Mouse (Mus musculus): ENCODE measurements around the gene Fnbp1. TPM values are rescaled to one million over a fixed set of nuclear protein-coding genes. Genes with fewer than 3 reads are reported as not detected.

The Fnbp1 gene
- polyA plus RNA-seq, 1 experiment from 2014 or later = 19.4 TPM

GRCm38 (mm10) chr2:31067696-31068245 lies 74.0 kb downstream of the Fnbp1 start:
- Histone ChIP-seq H3K36me3 (ENCODE audit: insufficient read depth, low read length) (peaks cover 9% of the 10 kb centered on the region; the same call in 1 of the 2 replicates), H3K4me2 (replicated peaks; ENCODE audit: low read depth, low read length) (no peak overlapping the region), H3K27ac (ENCODE audit: low read length) (peak overlapping the region; percentile 93), H3K4me1 (ENCODE audit: insufficient read depth, low read length) (peaks cover 27% of the 10 kb centered on the region), H3K4me3 (ENCODE audit: low read length) (no peak overlapping the region), H3K27me3 (ENCODE audit: insufficient read depth, low read length) (no peaks in the 10 kb centered on the region), H3K9ac (replicated peaks; ENCODE audit: low read length) (peak overlapping the region; percentile 51; the same call in 1 of the 2 replicates), H3K9me3 (ENCODE audit: low read length) (0 out of 2 replicates have a peak, but pooled peaks cover 6% of the 10 kb centered on the region)
- ATAC-seq (ENCODE audit: low FRiP score, low TSS enrichment) = peak; percentile 67
- WGBS = 62% methylated on average over 7 of the region's 7 CpGs

GRCm38 (mm10) chr2:31067059-31067595 lies 74.7 kb downstream of the Fnbp1 start:
- H3K9me3 ChIP-seq (ENCODE audit: low read length) = no peaks in the 10 kb centered on the region
- 0 out of 2 replicates have a peak, but pooled peaks cover 3% of the 10 kb centered on the region for H3K36me3 ChIP-seq (ENCODE audit: insufficient read depth, low read length)
- H3K4me3 ChIP-seq (ENCODE audit: low read length) = no peak overlapping the region
- H3K27ac ChIP-seq (ENCODE audit: low read length) = no peak overlapping the region
- no peak overlapping the region for H3K4me2 ChIP-seq (replicated peaks; ENCODE audit: low read depth, low read length)
- peaks cover 27% of the 10 kb centered on the region for H3K4me1 ChIP-seq (ENCODE audit: insufficient read depth, low read length)
- H3K9ac ChIP-seq (replicated peaks; ENCODE audit: low read length) = no peak overlapping the region
- no peaks in the 10 kb centered on the region for H3K27me3 ChIP-seq (ENCODE audit: insufficient read depth, low read length)
- ATAC-seq (ENCODE audit: low FRiP score, low TSS enrichment) = no peak
- 83% methylated on average over 13 of the region's 13 CpGs for whole genome bisulfite sequencing

GRCm38 (mm10) chr2:31066019-31066789 lies 75.6 kb downstream of the Fnbp1 start:
- H3K27me3 ChIP-seq (ENCODE audit: insufficient read depth, low read length) = no peaks in the 10 kb centered on the region
- H3K4me2 ChIP-seq (replicated peaks; ENCODE audit: low read depth, low read length) = no peak overlapping the region
- H3K4me1 ChIP-seq (ENCODE audit: insufficient read depth, low read length) = peaks cover 27% of the 10 kb centered on the region
- no peaks in the 10 kb centered on the region for H3K9me3 ChIP-seq (ENCODE audit: low read length)
- WGBS = 84% methylated on average over 11 of the region's 11 CpGs
- H3K36me3 ChIP-seq (ENCODE audit: insufficient read depth, low read length) = 0 out of 2 replicates have a peak, but pooled peaks cover 3% of the 10 kb centered on the region
- no peak overlapping the region for H3K27ac ChIP-seq (ENCODE audit: low read length)
- ATAC-seq (ENCODE audit: low FRiP score, low TSS enrichment) = no peak
- no peak overlapping the region for H3K9ac ChIP-seq (replicated peaks; ENCODE audit: low read length)
- H3K4me3 ChIP-seq (ENCODE audit: low read length) = no peak overlapping the region

DNA sequence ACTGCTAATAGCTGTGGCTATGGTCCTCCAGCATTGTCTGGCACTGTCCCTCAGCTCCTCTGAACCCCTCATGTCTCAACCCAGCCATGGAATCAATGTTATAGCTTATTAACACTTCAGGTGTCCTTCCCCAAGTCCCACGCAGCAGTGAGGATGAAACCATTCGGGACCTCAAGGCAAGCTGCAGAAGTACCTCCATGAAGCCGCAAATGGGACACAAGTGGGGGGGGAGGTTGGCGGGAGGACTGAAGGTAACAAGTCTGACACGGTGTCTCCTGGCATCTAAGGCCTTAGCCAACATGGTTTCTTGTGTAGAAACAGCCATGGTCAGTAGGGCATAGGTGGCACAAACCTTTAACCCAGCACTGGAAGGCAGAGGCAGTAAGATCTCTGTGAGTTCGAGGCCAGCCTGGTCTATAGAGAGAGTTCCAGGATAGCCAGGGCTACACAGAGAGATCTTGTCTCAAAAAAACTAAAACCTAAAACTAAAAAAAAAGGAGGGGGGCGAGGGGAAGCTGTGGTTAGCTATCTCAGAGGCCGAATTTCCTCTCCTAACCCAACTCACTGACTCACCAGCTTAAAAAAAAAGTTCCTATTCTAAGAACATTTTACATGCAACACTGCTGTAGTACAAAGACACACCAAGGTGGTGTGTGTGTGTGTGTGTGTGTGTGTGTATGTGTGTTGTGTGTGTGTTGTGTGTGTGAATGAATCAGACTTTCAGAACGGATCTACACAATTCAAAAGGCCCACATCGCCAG lies 79.8 kb downstream of the Fnbp1 start:
- Histone ChIP-seq H3K27ac (ENCODE audit: low read length) (no peak overlapping the region), H3K9ac (replicated peaks; ENCODE audit: low read length) (no peak overlapping the region), H3K36me3 (ENCODE audit: insufficient read depth, low read length) (peaks cover 17% of the 10 kb centered on the region), H3K9me3 (ENCODE audit: low read length) (no peaks in the 10 kb centered on the region), H3K4me1 (ENCODE audit: insufficient read depth, low read length) (0 out of 2 replicates have a peak, but pooled peaks cover 4% of the 10 kb centered on the region), H3K4me3 (ENCODE audit: low read length) (no peak overlapping the region), H3K4me2 (replicated peaks; ENCODE audit: low read depth, low read length) (no peak overlapping the region), H3K27me3 (ENCODE audit: insufficient read depth, low read length) (no peaks in the 10 kb centered on the region)
- 93% methylated on average over 10 of the region's 10 CpGs for WGBS
- no peak for ATAC-seq (ENCODE audit: low FRiP score, low TSS enrichment)

DNA sequence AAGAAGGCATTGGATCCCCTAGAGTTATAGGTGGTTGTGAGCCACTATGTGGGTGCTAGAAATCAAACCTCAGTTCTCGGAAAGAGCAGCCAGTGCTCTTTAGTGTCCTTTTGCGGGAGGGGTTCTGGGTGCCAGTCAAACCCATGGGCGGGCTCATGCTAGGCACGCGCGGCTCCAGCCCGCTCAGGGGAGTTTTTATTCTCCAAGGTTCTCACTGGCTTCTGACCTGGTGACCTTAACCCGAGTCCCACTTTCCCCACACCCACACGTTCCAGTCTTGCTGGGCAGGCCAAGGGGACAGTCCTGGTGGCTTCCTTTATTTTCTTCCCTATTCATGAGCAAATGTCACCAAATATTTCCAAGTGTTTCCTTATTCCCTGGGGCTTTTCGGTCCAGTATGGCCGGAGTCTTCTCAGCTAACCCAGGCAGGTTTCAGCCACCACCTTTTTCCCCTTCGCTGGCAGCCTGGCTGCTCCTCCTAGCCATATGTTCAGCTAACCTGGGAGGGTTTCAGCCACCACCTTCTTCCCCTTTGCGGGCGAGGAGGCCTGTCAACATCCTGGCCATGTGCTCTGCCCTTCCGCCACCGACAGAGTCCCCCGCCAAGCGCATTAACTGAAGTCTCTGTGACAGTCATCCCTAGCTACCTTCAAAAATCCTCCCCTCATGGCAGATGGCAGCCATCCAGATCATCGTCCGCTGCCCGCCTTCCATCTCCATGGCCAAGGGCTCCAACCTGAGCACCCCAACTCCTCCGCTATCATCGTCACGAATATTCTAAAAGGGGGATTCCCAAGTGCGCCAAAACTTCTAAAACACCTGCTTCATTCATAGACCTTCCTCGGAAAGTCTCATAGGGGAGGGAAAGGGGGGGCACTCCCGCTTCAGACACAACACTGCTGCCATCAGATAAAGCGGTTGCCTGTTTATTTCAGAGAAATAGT lies 80.7 kb downstream of the Fnbp1 start:
- Histone ChIP-seq H3K4me3 (ENCODE audit: low read length) (no peak overlapping the region), H3K4me1 (ENCODE audit: insufficient read depth, low read length) (no peaks in the 10 kb centered on the region), H3K27me3 (ENCODE audit: insufficient read depth, low read length) (no peaks in the 10 kb centered on the region), H3K9ac (replicated peaks; ENCODE audit: low read length) (no peak overlapping the region), H3K9me3 (ENCODE audit: low read length) (peaks cover 4% of the 10 kb centered on the region), H3K36me3 (ENCODE audit: insufficient read depth, low read length) (peaks cover 26% of the 10 kb centered on the region), H3K27ac (ENCODE audit: low read length) (no peak overlapping the region), H3K4me2 (replicated peaks; ENCODE audit: low read depth, low read length) (no peak overlapping the region)
- 86% methylated on average over 28 of the region's 28 CpGs for WGBS
- no peak for ATAC-seq (ENCODE audit: low FRiP score, low TSS enrichment)

- 93% methylated on average over 1 of the region's 1 CpGs for WGBS
- Histone ChIP-seq H3K27me3 (ENCODE audit: insufficient read depth, low read length) (no peaks in the 10 kb centered on the region), H3K4me2 (replicated peaks; ENCODE audit: low read depth, low read length) (no peak overlapping the region), H3K4me1 (ENCODE audit: insufficient read depth, low read length) (no peaks in the 10 kb centered on the region), H3K9me3 (ENCODE audit: low read length) (peaks cover 5% of the 10 kb centered on the region), H3K9ac (replicated peaks; ENCODE audit: low read length) (no peak overlapping the region), H3K36me3 (ENCODE audit: insufficient read depth, low read length) (peaks cover 34% of the 10 kb centered on the region), H3K27ac (ENCODE audit: low read length) (no peak overlapping the region), H3K4me3 (ENCODE audit: low read length) (no peak overlapping the region)
- no peak for ATAC-seq (ENCODE audit: low FRiP score, low TSS enrichment)
Measured at GRCm38 (mm10) chr2:31060271-31060670, 81.5 kb downstream of the Fnbp1 start.

DNA sequence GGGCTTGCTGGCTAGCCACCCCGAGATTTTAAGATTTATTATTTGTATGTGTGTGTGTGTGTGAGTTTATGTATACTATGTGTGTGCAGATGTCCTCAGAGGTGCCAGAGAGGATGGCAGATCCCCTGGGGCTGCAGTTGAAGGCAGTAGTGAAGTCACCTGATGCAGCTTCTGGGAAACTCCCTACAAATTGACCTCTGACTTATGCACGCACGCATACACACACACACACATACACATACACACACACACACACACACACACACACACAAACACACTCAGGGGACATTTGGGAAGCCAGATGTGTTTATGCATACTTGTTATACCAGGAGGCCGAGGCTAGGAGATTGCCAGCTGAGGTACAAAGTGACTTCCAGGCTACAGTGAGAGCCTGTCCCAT lies 83.4 kb downstream of the Fnbp1 start:
- Histone ChIP-seq H3K4me1 (ENCODE audit: insufficient read depth, low read length) (no peaks in the 10 kb centered on the region), H3K27me3 (ENCODE audit: insufficient read depth, low read length) (no peaks in the 10 kb centered on the region), H3K4me2 (replicated peaks; ENCODE audit: low read depth, low read length) (no peak overlapping the region), H3K4me3 (ENCODE audit: low read length) (no peak overlapping the region), H3K36me3 (ENCODE audit: insufficient read depth, low read length) (peaks cover 39% of the 10 kb centered on the region), H3K9me3 (ENCODE audit: low read length) (peaks cover 5% of the 10 kb centered on the region), H3K27ac (ENCODE audit: low read length) (no peak overlapping the region), H3K9ac (replicated peaks; ENCODE audit: low read length) (no peak overlapping the region)
- no peak for ATAC-seq (ENCODE audit: low FRiP score, low TSS enrichment)
- 92% methylated on average over 4 of the region's 4 CpGs for WGBS

DNA sequence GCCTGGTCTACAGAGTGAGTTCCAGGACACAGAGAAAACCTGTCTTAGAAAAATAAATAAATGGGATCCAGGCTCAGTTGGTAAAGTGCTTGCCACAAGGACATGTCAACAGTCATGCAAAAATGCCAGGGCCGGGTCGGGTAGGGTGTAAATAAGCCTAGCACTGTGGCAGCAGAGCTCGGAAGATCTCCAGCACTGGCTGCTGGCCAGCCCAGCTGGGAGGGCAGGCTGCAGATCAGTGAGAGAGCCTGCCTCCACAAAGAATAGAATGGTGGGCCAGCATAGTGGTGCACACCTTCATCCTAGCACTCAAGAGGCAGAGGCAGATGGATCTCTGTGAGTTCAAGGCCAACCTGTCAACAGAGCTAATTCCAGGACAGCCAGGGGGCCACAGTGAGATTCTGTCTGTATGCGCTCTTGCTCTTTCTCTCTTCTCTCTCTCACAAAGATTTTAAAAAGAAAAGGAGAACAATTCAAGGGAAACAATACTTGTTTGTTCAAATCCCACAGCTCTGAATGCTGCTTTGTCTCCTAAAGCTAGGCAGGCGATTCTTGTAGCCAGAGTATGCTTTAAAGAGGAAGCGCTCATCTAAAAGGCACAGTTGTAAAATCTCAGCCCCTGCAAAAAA lies 84.1 kb downstream of the Fnbp1 start:
- Histone ChIP-seq H3K9me3 (ENCODE audit: low read length) (peaks cover 5% of the 10 kb centered on the region), H3K4me3 (ENCODE audit: low read length) (no peak overlapping the region), H3K27me3 (ENCODE audit: insufficient read depth, low read length) (no peaks in the 10 kb centered on the region), H3K4me2 (replicated peaks; ENCODE audit: low read depth, low read length) (no peak overlapping the region), H3K36me3 (ENCODE audit: insufficient read depth, low read length) (peaks cover 42% of the 10 kb centered on the region), H3K9ac (replicated peaks; ENCODE audit: low read length) (no peak overlapping the region), H3K27ac (ENCODE audit: low read length) (no peak overlapping the region), H3K4me1 (ENCODE audit: insufficient read depth, low read length) (no peaks in the 10 kb centered on the region)
- WGBS = 85% methylated on average over 6 of the region's 6 CpGs
- no peak for ATAC-seq (ENCODE audit: low FRiP score, low TSS enrichment)

GRCm38 (mm10) chr2:31056070-31056469 lies 85.7 kb downstream of the Fnbp1 start:
- WGBS = 96% methylated on average over 3 of the region's 3 CpGs
- H3K4me1 ChIP-seq (ENCODE audit: insufficient read depth, low read length) = no peaks in the 10 kb centered on the region
- H3K4me2 ChIP-seq (replicated peaks; ENCODE audit: low read depth, low read length) = no peak overlapping the region
- H3K36me3 ChIP-seq (ENCODE audit: insufficient read depth, low read length) = peaks cover 42% of the 10 kb centered on the region
- no peak for ATAC-seq (ENCODE audit: low FRiP score, low TSS enrichment)
- no peaks in the 10 kb centered on the region for H3K27me3 ChIP-seq (ENCODE audit: insufficient read depth, low read length)
- H3K9me3 ChIP-seq (ENCODE audit: low read length) = peaks cover 5% of the 10 kb centered on the region
- no peak overlapping the region for H3K9ac ChIP-seq (replicated peaks; ENCODE audit: low read length)
- no peak overlapping the region for H3K4me3 ChIP-seq (ENCODE audit: low read length)
- H3K27ac ChIP-seq (ENCODE audit: low read length) = no peak overlapping the region
